Mouse (Mus musculus): Measurements from ENCODE around the gene Tmc8.

DNA sequence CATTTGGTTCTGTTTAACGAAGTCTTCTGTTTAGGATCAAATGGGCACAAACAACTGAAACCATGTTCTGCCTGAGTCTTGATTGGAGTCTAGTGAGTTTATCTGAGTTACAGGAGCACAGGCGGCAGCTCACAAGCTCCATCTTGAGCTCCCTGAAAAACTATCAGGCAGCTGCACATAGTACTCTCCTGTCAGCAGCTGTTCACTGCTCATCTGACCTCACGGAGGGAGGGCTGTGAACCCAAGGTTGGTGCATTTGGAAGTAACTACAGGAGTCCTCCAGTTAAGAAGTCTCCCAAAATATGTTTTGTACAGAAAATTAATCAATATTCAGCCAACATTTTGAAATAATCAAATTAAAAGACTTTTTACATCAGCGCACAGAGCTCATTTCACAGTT is 33.2 kb upstream of the Tmc8 start:
- TF ChIP-seq POLR2A (IDR thresholded peaks at IDR 0.05; ENCODE audit: insufficient read depth, low read length) (no peak), CTCF (IDR thresholded peaks at IDR 0.05; ENCODE audit: low read depth, low read length) (no peak)

Measured in ES-Bruce4 (cell line).